Mouse (Mus musculus) lung, postnatal 0 days (tissue): ENCODE results near the gene Cse1l.
A peak's percentile ranks its signal among the peaks of the same experiment; 100 is the strongest.

Experiments used
- CTCF ChIP-seq: IDR thresholded peaks from 2 replicates; pipeline ENCODE4 v1.5.1; 2016; ENCODE audit warnings: antibody characterized with exemption, mild to moderate bottlenecking
- EP300 ChIP-seq: IDR thresholded peaks from 2 replicates; pipeline ENCODE4 v1.6.1; 2016; ENCODE audit warnings: antibody characterized with exemption, mild to moderate bottlenecking, control low read depth

- peak; percentile 34; the same call in 1 of the 2 replicates for TF ChIP-seq CTCF
- no peak for TF ChIP-seq EP300
These were observed at the start of gene Cse1l for GRCm38 (mm10) chr2:166905711-166906522.
